Mouse (Mus musculus) lung, postnatal 0 days (tissue): ENCODE results near the gene Zfp213. TPM values are rescaled to one million over a fixed set of nuclear protein-coding genes. Genes with fewer than 3 reads are reported as not detected.
"Not testable (repeated sequence)": the region's sequence is repeated elsewhere in the genome, so short reads cannot be mapped to it uniquely, and the experiment has no call there.

Experiments used
- ATAC-seq: fragments of 200-750 bp; cut with Nextera tagmentation; 2 replicates; pipeline ENCODE4 v1.8.0; 2017; ENCODE audit warnings: moderate library complexity
- DNase-seq: peaks from one replicate; pipeline ENCODE4 v3.0.0-alpha.2; 2016; ENCODE audit warnings: low spot score
- H3K27ac ChIP-seq: fragments of 300-500 bp; sonication (generic); 2 replicates; pipeline ENCODE4 v1.5.1; 2014; ENCODE audit warnings: antibody characterized with exemption, mild to moderate bottlenecking, low read length, mixed read lengths
- H3K27me3 ChIP-seq: fragments of 300-500 bp; sonication (generic); replicated peaks from 2 replicates; pipeline ENCODE4 v1.6.1; 2014; ENCODE audit warnings: low read length, mixed read lengths; ENCODE audit not compliant: insufficient read depth
- H3K36me3 ChIP-seq: fragments of 300-500 bp; sonication (generic); 2 replicates; pipeline ENCODE4 v1.6.1; 2014; ENCODE audit warnings: low read length, mixed read lengths; ENCODE audit not compliant: insufficient read depth
- H3K4me1 ChIP-seq: fragments of 300-500 bp; sonication (generic); 2 replicates; pipeline ENCODE4 v1.6.1; 2014; ENCODE audit warnings: antibody characterized with exemption, low read depth, low read length, mixed read lengths; ENCODE audit not compliant: insufficient read depth
- H3K4me2 ChIP-seq: fragments of 300-500 bp; sonication (generic); replicated peaks from 2 replicates; pipeline ENCODE4 v1.6.1; 2014; ENCODE audit warnings: low read depth, mild to moderate bottlenecking, low read length, moderate library complexity, mixed read lengths
- H3K4me3 ChIP-seq: fragments of 300-500 bp; sonication (generic); 2 replicates; pipeline ENCODE4 v1.5.1; 2014; ENCODE audit warnings: low read depth, low read length
- H3K9ac ChIP-seq: fragments of 300-500 bp; sonication (generic); replicated peaks from 2 replicates; pipeline ENCODE4 v1.6.1; 2014; ENCODE audit warnings: low read depth, mild to moderate bottlenecking
- H3K9me3 ChIP-seq: fragments of 300-500 bp; sonication (generic); 2 replicates; pipeline ENCODE4 v1.6.1; 2016; ENCODE audit warnings: low read length, mixed read lengths
- CTCF ChIP-seq: IDR thresholded peaks from 2 replicates; pipeline ENCODE4 v1.5.1; 2016; ENCODE audit warnings: antibody characterized with exemption, mild to moderate bottlenecking
- EP300 ChIP-seq: IDR thresholded peaks from 2 replicates; pipeline ENCODE4 v1.6.1; 2016; ENCODE audit warnings: antibody characterized with exemption, mild to moderate bottlenecking, control low read depth
- WGBS: fragments of 180-500 bp; shearing (Covaris S2); extraction: QIAGEN DNeasy Blood & Tissue Kit; methylation state at CpG from one replicate; pipeline ENCODE4 v1.1.7; 2014; 5-methylcytosine and 5-hydroxymethylcytosine counted together
- polyA plus RNA-seq: library from polyadenylated mRNA; unstranded; fragments of >200 nt; fragmentation: Nextera tagmentation; extraction: Ambion mirVana; gene quantifications from 2 replicates; pipeline ENCODE4 v1.2.1, GENCODE M21; 2015

Zfp213 gene
- polyA plus RNA-seq, 1 experiment from 2014 or later = 11.5 TPM

DNA sequence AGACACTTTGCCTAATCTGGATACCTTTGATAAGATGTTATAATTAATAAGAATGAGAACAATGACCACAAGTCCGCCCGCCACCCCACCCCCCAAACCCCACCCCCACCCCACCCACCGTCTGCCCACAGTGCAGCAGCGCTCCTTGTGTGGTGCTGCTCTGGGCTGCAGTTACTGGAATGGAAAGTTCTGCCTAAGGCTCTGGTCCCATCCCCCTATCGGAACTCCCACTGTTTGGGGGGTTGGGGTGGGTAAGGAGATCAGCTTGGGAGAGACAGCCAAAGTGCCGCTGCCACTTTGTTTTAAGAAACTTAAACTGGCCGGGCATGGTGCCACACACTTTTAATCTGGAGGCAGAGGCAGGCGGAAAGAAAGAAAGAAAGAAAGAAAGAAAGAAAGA is 39.0 kb upstream of the Zfp213 start:
- ATAC-seq (no peak), DNase-seq (no peak)
- H3K27ac ChIP-seq = no peak overlapping the region
- 44% methylated on average over 8 of the region's 8 CpGs for WGBS
- peaks cover 4% of the 10 kb centered on the region; the same call in 1 of the 2 replicates for H3K4me1 ChIP-seq
- H3K27me3 ChIP-seq = no peaks in the 10 kb centered on the region
- H3K9me3 ChIP-seq = no peaks in the 10 kb centered on the region
- TF ChIP-seq CTCF (no peak), EP300 (no peak)
- no peak overlapping the region for H3K4me3 ChIP-seq
- H3K9ac ChIP-seq = no peak overlapping the region
- H3K4me2 ChIP-seq = no peak overlapping the region
- no peaks in the 10 kb centered on the region for H3K36me3 ChIP-seq

DNA sequence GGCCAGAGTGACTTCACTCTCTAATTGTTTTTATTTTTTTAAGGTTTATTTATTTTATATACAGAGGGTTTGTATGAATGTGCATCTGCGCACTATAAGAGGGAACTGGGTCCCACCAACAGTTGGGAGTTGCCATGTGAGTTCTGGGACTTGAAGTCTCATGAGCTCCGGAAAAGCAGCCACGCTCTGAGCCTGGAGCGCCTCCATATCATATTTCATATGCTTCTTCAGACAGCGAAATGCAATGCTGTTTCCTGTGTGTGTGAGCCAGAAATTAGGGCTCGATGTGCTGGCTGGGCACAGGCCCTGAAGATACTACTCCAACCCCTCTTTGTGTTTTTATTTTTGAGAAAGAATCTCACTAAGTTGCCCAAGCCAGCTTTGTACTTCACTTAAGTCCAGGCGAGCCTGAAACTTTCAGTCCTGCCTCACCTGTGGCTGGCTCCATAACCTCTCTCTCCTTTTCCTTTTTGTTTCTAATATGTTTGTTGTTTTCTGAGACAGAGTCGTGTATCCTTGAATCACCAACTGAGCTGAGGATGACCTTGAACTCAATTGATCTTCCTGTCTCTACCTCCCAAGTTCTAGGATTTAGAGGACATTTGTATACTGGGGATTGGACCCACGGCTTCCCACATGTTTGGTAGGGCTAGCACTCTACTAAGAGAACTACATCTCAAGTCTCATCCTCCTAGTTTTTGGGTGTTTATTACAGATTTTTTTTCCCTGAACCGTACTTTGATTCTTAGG is 38.0 kb upstream of the Zfp213 start:
- no peak overlapping the region for H3K4me2 ChIP-seq
- no peak overlapping the region for H3K27ac ChIP-seq
- H3K4me3 ChIP-seq = no peak overlapping the region
- peaks cover 4% of the 10 kb centered on the region; the same call in 1 of the 2 replicates for H3K4me1 ChIP-seq
- H3K9me3 ChIP-seq = no peaks in the 10 kb centered on the region
- DNase-seq (no peak), ATAC-seq (no peak)
- 37% methylated on average over 10 of the region's 10 CpGs for WGBS
- no peaks in the 10 kb centered on the region for H3K36me3 ChIP-seq
- no peak for TF ChIP-seq CTCF
- TF ChIP-seq EP300 = no peak
- no peaks in the 10 kb centered on the region for H3K27me3 ChIP-seq
- H3K9ac ChIP-seq = no peak overlapping the region

DNA sequence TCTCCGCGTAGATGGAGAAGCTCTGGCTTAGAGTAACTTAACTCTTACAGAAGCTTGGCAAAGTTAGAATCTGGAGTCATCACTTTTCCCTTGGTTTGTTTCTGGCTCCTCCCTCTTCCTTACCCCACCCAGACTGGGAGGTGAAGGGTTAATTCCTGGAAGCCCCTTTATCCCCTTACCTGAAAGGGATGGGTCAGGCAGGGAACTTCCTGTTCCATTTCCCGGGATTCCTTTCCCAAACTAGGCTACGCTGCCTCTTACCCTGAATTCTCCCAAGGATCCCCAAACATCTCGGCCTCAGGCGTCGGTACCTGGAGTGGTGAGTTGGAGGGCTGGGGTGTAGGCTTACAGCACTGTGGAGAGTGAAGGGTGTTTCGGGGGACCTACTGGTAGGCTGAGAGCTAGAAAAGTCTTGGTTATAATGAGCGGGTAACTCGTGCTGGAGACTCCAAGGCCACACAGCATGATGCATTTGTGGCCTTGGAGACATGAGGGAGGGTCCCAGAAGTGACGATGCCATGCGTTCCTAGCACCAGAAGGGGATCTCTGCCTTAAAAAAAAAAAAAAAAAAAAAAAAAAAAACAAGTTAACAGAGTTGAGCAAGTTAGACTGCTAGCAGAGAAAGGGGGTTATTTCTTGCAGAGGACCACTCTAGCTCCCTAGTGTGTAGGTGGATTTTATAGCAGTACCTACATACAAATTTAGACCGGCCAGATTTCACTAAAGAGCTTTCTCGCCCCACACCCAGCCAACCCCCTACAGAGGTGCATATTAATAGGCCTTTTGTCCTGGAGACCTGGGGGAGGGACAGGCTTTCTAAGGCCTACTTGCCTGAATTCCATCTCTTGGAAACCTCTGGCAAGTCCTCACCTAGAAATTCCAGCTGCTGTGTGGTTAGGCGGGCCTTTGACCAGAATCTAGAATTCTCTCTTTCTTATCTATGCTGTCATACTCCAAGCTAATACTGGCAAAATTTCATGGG is 36.9 kb upstream of the Zfp213 start, which contains the start of gene Zscan10:
Gene Zscan10 (plus strand): TSS at position 216 of the 982 bp plus-strand sequence.
- Histone ChIP-seq H3K27me3 (no peaks in the 10 kb centered on the region), H3K27ac (peak within 1 kb of the TSS; percentile 74), H3K4me2 (peak within 1 kb of the TSS; percentile 64), H3K4me1 (peaks cover 4% of the 10 kb centered on the region; the same call in 1 of the 2 replicates), H3K4me3 (no peak within 1 kb of the TSS), H3K9ac (peak within 1 kb of the TSS; percentile 21; the same call in 1 of the 2 replicates), H3K36me3 (no peaks in the 10 kb centered on the region), H3K9me3 (no peaks in the 10 kb centered on the region)
- TF ChIP-seq EP300 (no peak), CTCF (no peak)
- 61% methylated on average over 15 of the region's 15 CpGs for WGBS
- ATAC-seq = no peak
- DNase-seq = no peak

DNA sequence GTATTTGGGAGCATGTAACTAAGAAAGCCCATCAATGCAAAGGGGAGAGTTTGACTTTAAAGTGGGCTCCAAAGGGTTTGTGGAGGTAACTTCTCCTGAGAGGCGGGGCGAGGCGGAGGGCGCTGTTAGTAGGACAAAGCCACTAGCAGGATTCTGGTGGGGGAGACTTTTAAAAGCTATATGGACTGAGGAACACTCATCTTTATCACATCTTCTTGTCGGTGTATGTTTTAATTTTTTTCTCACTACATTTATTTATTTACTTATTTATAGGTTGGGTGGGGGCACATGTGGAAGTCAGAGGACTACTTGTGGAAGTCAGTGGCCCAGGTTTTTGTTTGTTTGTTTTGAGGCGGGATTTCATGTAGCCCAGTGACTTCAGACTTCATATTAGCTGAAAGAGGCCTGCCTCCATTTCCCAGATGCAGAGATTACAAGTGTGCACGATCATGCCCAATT is 35.6 kb upstream of the Zfp213 start:
- H3K4me1 ChIP-seq = peaks cover 4% of the 10 kb centered on the region; the same call in 1 of the 2 replicates
- H3K4me2 ChIP-seq = peak overlapping the region; percentile 64
- no peaks in the 10 kb centered on the region for H3K9me3 ChIP-seq
- H3K27me3 ChIP-seq = no peaks in the 10 kb centered on the region
- peak overlapping the region; percentile 21; the same call in 1 of the 2 replicates for H3K9ac ChIP-seq
- TF ChIP-seq EP300 = no peak
- H3K4me3 ChIP-seq = peak overlapping the region; percentile 37
- H3K36me3 ChIP-seq = no peaks in the 10 kb centered on the region
- WGBS = 34% methylated on average over 7 of the region's 7 CpGs
- 0 out of 2 replicates have a peak, but pooled peaks have one; percentile 0 for ATAC-seq
- peak overlapping the region; percentile 74 for H3K27ac ChIP-seq
- peak; percentile 25 for DNase-seq

DNA sequence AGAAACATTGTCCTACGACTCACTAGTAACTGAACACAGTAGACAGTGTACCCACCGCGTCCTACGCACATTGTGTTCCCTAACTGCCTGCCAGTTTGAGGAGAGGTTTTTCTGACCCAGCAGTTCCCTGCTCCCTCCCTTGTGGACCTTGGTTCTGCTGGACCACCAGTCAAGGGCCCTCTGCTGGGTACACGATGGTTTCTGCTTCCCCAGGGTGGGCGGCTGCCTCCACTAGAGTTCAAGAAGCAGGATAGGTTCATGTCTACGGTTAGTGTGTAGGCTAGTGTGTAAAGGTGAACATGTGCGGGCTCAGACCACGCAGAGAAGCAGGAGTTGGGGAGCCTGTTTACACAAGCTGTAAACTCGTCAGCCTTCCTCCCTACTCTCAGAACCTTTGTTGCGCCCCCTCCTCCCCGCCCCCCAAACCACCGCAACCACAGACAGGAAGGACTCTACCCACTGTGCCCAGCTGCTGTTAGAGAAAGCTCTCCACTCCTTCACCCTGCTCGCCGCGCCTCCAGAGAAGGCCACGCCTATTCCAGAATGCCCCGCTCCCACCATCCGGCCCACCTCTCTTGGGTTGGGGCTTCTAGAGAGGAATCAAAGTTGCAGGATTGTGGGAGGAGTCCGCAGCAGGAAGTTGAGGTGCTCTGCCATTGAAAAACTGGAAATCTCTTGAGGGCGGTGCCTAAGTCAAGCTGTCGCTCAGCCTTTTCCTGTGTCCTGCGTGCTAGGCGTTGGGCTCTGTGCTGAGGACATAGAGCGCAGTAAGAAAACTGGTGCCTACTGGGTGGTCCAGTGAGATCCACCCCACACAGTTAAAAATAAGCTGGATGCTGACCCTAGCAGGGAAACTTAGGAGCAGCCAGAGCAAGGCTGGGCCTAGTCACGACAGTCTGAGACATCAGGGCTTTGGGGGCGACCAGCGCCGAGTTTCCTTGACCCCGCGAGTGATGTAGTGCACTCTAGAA is 34.8 kb upstream of the Zfp213 start, which contains the start of gene Zfp13:
Gene Zfp13 (minus strand): TSS at position 906 of the 971 bp plus-strand sequence.
- WGBS = 2% methylated on average over 29 of the region's 31 CpGs
- no peak; the same call in 1 of the 2 replicates for TF ChIP-seq EP300
- no peak; the same call in 1 of the 2 replicates for TF ChIP-seq CTCF
- H3K36me3 ChIP-seq = no peaks in the 10 kb centered on the region
- peak; percentile 99 for DNase-seq
- no peaks in the 10 kb centered on the region for H3K9me3 ChIP-seq
- H3K4me3 ChIP-seq = peak within 1 kb of the TSS; percentile 37
- H3K9ac ChIP-seq = peak within 1 kb of the TSS; percentile 47
- H3K4me1 ChIP-seq = peaks cover 4% of the 10 kb centered on the region; the same call in 1 of the 2 replicates
- no peaks in the 10 kb centered on the region for H3K27me3 ChIP-seq
- H3K27ac ChIP-seq = peak within 1 kb of the TSS; percentile 93
- peak; percentile 98 for ATAC-seq
- H3K4me2 ChIP-seq = peak within 1 kb of the TSS; percentile 64

DNA sequence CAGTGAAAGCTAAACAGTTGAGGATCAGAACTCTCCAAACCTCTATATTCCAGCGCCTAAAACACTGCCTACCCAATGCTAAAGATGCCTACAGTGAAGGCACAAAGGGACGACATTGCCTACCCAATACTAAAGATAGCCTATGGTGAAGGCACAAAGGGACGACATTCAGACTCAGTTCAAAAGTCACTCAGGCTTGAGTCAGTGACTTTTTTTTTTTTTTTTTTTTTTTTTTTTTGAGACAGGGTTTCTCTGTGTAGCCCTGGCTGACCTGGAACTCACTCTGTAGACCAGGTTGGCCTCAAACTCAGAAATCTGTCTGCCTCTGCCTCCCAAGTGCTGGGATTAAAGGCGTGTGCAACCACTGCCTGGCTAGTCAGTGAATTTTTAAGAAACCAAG is 31.1 kb upstream of the Zfp213 start:
- not testable (repeated sequence) for DNase-seq, ATAC-seq
- 83% methylated on average over 4 of the region's 4 CpGs for WGBS

More for the DNA sequence above, 31.1 kb upstream of the Zfp213 start:
- H3K4me3 ChIP-seq, H3K27me3 ChIP-seq, H3K9me3 ChIP-seq, H3K36me3 ChIP-seq, H3K27ac ChIP-seq, H3K4me1 ChIP-seq, H3K9ac ChIP-seq, H3K4me2 ChIP-seq: not testable (repeated sequence)
